15 mouse cellular contexts compared by ENCODE assay signal in the genomic region with DNA sequence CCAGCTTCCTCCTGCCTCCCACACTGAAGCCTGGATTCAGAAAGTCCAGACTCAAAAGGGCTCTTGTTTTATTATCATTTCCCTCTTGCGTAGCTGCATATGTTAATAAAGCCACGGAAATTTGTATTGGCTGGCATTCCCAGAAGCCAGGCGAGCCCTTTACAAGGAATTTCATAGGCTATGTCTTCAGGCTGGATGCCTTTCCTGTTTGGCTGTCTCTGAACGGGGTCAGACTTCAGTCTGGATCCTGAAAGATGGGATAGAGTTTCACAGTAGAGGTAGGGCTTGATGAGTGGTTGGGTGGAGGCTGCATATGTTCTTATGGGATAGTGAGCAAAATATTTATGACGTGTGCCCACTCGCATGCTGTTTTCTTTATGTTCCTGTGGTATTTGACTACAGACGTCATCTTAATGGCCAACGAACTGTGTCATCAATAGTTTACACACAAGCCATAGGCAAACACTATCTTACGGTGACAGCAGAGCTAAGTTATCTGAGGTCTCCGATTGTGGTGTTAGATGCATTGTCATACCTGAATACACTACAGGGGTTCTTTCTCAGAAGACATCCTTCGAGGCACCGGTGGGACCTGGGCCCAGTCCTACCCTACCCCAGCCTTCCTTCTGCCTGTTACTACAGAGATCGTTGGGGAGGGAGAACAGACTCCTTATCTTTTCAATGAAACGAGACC.
DNase-seq lines count a peak whose midpoint lies in the region; ATAC-seq and TF ChIP-seq lines count a peak whose summit lies in the region.
"Had no signal": no experiment of that assay in that cellular context is flagged by ENCODE, and none has a peak within 500 bp of the region (broad histone marks: within the 10 kb centered on the region; RNA-seq: fewer than 3 reads in every experiment).

No protein-coding gene starts in this region.

- peaks cover 40% of the 10 kb centered on the region for H3K4me1 ChIP-seq in embryonic facial prominence, embryonic 13.5 days
- 0 out of 2 replicates have a peak, but pooled peaks cover 9% of the 10 kb centered on the region for H3K4me1 ChIP-seq in embryonic facial prominence, embryonic 10.5 days
- H3K4me1 ChIP-seq in kidney, embryonic 16.5 days (ENCODE audit: insufficient read depth, low read length) = peaks cover 25% of the 10 kb centered on the region
- H3K4me1 ChIP-seq in embryonic facial prominence, embryonic 15.5 days = peaks cover 34% of the 10 kb centered on the region
- no peaks in the 10 kb centered on the region; the same call in 1 of the 2 replicates for H3K4me1 ChIP-seq in midbrain, postnatal 0 days (ENCODE audit: insufficient read depth, low read length)
- no peaks in the 10 kb centered on the region; the same call in 1 of the 2 replicates for H3K4me1 ChIP-seq in lung, postnatal 0 days (ENCODE audit: insufficient read depth, low read depth, low read length)

- 66% methylated on average over 14 of the region's 14 CpGs for WGBS in embryonic facial prominence, embryonic 13.5 days
- 81% methylated on average over 14 of the region's 14 CpGs for WGBS in embryonic facial prominence, embryonic 10.5 days
- WGBS in kidney, embryonic 16.5 days = 65% methylated on average over 14 of the region's 14 CpGs
- WGBS in embryonic facial prominence, embryonic 15.5 days = 58% methylated on average over 14 of the region's 14 CpGs
- WGBS in midbrain, postnatal 0 days = 80% methylated on average over 14 of the region's 14 CpGs
- WGBS in lung, postnatal 0 days = 74% methylated on average over 14 of the region's 14 CpGs

- TF ChIP-seq EP300 in lung, postnatal 0 days (IDR thresholded peaks at IDR 0.05) = no peak

- H3K9ac ChIP-seq in embryonic facial prominence, embryonic 13.5 days = no peak overlapping the region
- no peak overlapping the region for H3K9ac ChIP-seq in kidney, embryonic 16.5 days (replicated peaks; ENCODE audit: low read length)
- H3K9ac ChIP-seq in embryonic facial prominence, embryonic 15.5 days = no peak overlapping the region
- H3K9ac ChIP-seq in midbrain, postnatal 0 days (replicated peaks; ENCODE audit: low read length, poor library complexity, severe bottlenecking) = no peak overlapping the region
- no peak overlapping the region for H3K9ac ChIP-seq in lung, postnatal 0 days (replicated peaks; ENCODE audit: low read depth)
- H3K9ac ChIP-seq: kidney, embryonic 15.5 days had no signal

- H3K9me3 ChIP-seq in embryonic facial prominence, embryonic 13.5 days = no peaks in the 10 kb centered on the region
- H3K9me3 ChIP-seq in embryonic facial prominence, embryonic 10.5 days = no peaks in the 10 kb centered on the region
- no peaks in the 10 kb centered on the region for H3K9me3 ChIP-seq in kidney, embryonic 16.5 days (ENCODE audit: low read length)
- H3K9me3 ChIP-seq in embryonic facial prominence, embryonic 15.5 days (replicated peaks) = no peaks in the 10 kb centered on the region
- H3K9me3 ChIP-seq in midbrain, postnatal 0 days (ENCODE audit: low read length) = no peaks in the 10 kb centered on the region
- H3K9me3 ChIP-seq in lung, postnatal 0 days (ENCODE audit: low read length) = no peaks in the 10 kb centered on the region
- H3K9me3 ChIP-seq: kidney, embryonic 15.5 days had no signal

- no peak overlapping the region for H3K4me2 ChIP-seq in embryonic facial prominence, embryonic 13.5 days
- no peak overlapping the region for H3K4me2 ChIP-seq in kidney, embryonic 16.5 days (replicated peaks; ENCODE audit: low read depth, low read length)
- H3K4me2 ChIP-seq in embryonic facial prominence, embryonic 15.5 days (replicated peaks) = no peak overlapping the region
- no peak overlapping the region for H3K4me2 ChIP-seq in midbrain, postnatal 0 days (ENCODE audit: low read depth, low read length, poor library complexity, severe bottlenecking)
- no peak overlapping the region for H3K4me2 ChIP-seq in lung, postnatal 0 days (replicated peaks; ENCODE audit: low read depth, low read length)
- H3K4me2 ChIP-seq: kidney, embryonic 15.5 days; liver, embryonic 11.5 days had no signal

- H3K36me3 ChIP-seq in embryonic facial prominence, embryonic 13.5 days = peaks cover 6% of the 10 kb centered on the region; the same call in 1 of the 2 replicates
- H3K36me3 ChIP-seq in embryonic facial prominence, embryonic 10.5 days (replicated peaks) = peaks cover 82% of the 10 kb centered on the region
- H3K36me3 ChIP-seq in kidney, embryonic 16.5 days (ENCODE audit: insufficient read depth, low read length) = peaks cover 5% of the 10 kb centered on the region; the same call in 1 of the 2 replicates
- 0 out of 2 replicates have a peak, but pooled peaks cover 6% of the 10 kb centered on the region for H3K36me3 ChIP-seq in embryonic facial prominence, embryonic 15.5 days
- H3K36me3 ChIP-seq in midbrain, postnatal 0 days (ENCODE audit: insufficient read depth, low read length) = no peaks in the 10 kb centered on the region
- H3K36me3 ChIP-seq in lung, postnatal 0 days (ENCODE audit: insufficient read depth, low read length) = no peaks in the 10 kb centered on the region

- no peak for DNase-seq in embryonic facial prominence, embryonic 10.5 days (ENCODE audit: low spot score)
- no peak for DNase-seq in kidney, adult 8-10 months
- no peak for DNase-seq in midbrain, postnatal 0 days (ENCODE audit: low spot score)
- DNase-seq in lung, postnatal 0 days (ENCODE audit: low spot score) = no peak
- no peak for DNase-seq in natural killer cell, adult 2 months (ENCODE audit: low spot score in 2 of 2)
- DNase-seq: adrenal gland, adult 8-10 months; cerebellum, adult 2 months; gastrocnemius, postnatal 14 days; heart, postnatal 10 days; lung, postnatal 36 days had no signal

- no peak for TF ChIP-seq CTCF in midbrain, postnatal 0 days (IDR thresholded peaks at IDR 0.05)
- TF ChIP-seq CTCF in lung, postnatal 0 days (IDR thresholded peaks at IDR 0.05) = no peak

- H3K27ac ChIP-seq in embryonic facial prominence, embryonic 13.5 days = peak overlapping the region; percentile 57
- no peak overlapping the region for H3K27ac ChIP-seq in embryonic facial prominence, embryonic 10.5 days (replicated peaks)
- no peak overlapping the region for H3K27ac ChIP-seq in kidney, embryonic 16.5 days (ENCODE audit: low read length)
- H3K27ac ChIP-seq in embryonic facial prominence, embryonic 15.5 days (replicated peaks) = 0 out of 2 replicates have a peak overlapping the region, but pooled peaks have one; percentile 18
- H3K27ac ChIP-seq in midbrain, postnatal 0 days (ENCODE audit: low read depth, low read length) = 0 out of 2 replicates have a peak overlapping the region, but pooled peaks have one; percentile 3
- no peak overlapping the region for H3K27ac ChIP-seq in lung, postnatal 0 days (ENCODE audit: low read length)

- no peak overlapping the region for H3K4me3 ChIP-seq in embryonic facial prominence, embryonic 13.5 days
- H3K4me3 ChIP-seq in embryonic facial prominence, embryonic 10.5 days = no peak overlapping the region
- H3K4me3 ChIP-seq in kidney, embryonic 16.5 days (ENCODE audit: low read length) = no peak overlapping the region
- no peak overlapping the region for H3K4me3 ChIP-seq in embryonic facial prominence, embryonic 15.5 days (replicated peaks)
- H3K4me3 ChIP-seq in midbrain, postnatal 0 days (ENCODE audit: low read depth, low read length) = no peak overlapping the region
- H3K4me3 ChIP-seq in lung, postnatal 0 days (ENCODE audit: low read depth, low read length) = no peak overlapping the region
- H3K4me3 ChIP-seq: kidney, embryonic 15.5 days had no signal

- no peak for ATAC-seq in embryonic facial prominence, embryonic 13.5 days (ENCODE audit: insufficient number of reproducible peaks, insufficient read depth, low FRiP score, low TSS enrichment, low read depth)
- 0 out of 2 replicates have a peak, but pooled peaks have one; percentile 36 for ATAC-seq in kidney, embryonic 16.5 days (ENCODE audit: low FRiP score, low TSS enrichment)
- ATAC-seq in embryonic facial prominence, embryonic 15.5 days (ENCODE audit: insufficient number of reproducible peaks, low FRiP score, low TSS enrichment, low read depth) = no peak
- 0 out of 2 replicates have a peak, but pooled peaks have one; percentile 13 for ATAC-seq in midbrain, postnatal 0 days (ENCODE audit: low FRiP score)
- no peak for ATAC-seq in lung, postnatal 0 days

- no peaks in the 10 kb centered on the region for H3K27me3 ChIP-seq in embryonic facial prominence, embryonic 13.5 days
- no peaks in the 10 kb centered on the region for H3K27me3 ChIP-seq in embryonic facial prominence, embryonic 10.5 days (replicated peaks; ENCODE audit: low read depth, poor library complexity, severe bottlenecking)
- H3K27me3 ChIP-seq in kidney, embryonic 16.5 days (ENCODE audit: insufficient read depth, low read length) = no peaks in the 10 kb centered on the region
- no peaks in the 10 kb centered on the region for H3K27me3 ChIP-seq in embryonic facial prominence, embryonic 15.5 days
- no peaks in the 10 kb centered on the region for H3K27me3 ChIP-seq in midbrain, postnatal 0 days (ENCODE audit: insufficient read depth, low read length)
- no peaks in the 10 kb centered on the region for H3K27me3 ChIP-seq in lung, postnatal 0 days (replicated peaks; ENCODE audit: insufficient read depth, low read length)
- H3K27me3 ChIP-seq: kidney, embryonic 15.5 days had no signal

Comparison
In these comparisons a context has a peak if more than half of its experiments do, and no peak if none do; other contexts are left out.
1. H3K27ac ChIP-seq: peak in embryonic facial prominence, embryonic 13.5 days (single experiment), embryonic facial prominence, embryonic 15.5 days (single experiment) and midbrain, postnatal 0 days (single experiment); none in embryonic facial prominence, embryonic 10.5 days (single experiment), kidney, embryonic 16.5 days (single experiment) and lung, postnatal 0 days (single experiment).
2. ATAC-seq: peak in kidney, embryonic 16.5 days (single experiment) and midbrain, postnatal 0 days (single experiment); none in embryonic facial prominence, embryonic 13.5 days (single experiment), embryonic facial prominence, embryonic 15.5 days (single experiment) and lung, postnatal 0 days (single experiment).